Mouse (Mus musculus): ENCODE results near the gene Slc25a11.

Gene Slc25a11

DNA sequence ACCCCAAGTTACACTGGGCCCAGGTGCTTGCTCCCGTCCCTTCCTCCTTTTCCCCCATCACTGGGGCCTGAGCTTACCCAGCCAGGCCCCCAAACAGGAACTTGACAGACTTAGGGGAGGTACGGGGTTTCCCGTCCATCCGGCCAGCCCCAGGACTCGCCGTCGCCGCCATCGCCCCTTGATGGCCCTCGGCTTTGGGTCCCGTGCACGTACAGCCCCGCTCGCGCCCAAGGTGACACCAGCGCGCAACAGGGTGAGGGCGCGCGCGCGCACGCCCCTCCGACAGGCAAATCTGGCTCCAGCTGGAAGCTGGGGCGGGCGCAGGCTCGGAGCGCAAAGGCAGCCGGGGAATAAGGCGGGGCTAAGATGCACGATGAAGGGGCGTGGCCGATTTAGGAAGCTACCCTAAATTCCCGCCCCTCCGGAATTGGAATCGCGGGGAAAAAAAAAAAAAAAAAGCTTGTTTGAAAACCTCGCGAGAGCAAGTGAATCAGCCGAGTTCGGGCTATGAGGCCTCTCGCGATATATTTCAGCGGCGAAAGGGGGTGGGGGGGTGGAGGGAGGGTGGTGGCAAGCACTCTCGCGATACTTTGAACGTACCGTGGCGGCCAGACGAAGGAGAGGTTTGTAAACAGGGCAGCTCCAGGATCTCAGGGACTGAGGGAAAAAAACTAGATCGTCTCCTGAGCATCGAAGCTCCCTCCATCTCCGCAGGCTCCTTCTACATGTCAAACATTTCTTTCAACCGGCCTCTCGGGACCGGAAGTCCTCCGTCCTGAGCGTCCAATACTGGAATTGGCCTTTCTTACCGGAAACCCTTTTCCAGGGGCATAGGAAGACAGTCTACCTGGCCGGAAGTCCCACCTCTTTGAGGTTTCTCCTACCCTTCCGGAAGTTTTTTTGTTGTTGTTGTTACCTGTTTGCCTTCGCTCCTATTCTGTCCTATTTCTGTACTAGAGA is at the start of gene Slc25a11, which contains the start of gene Rnf167:
TSS of gene Slc25a11 (minus strand) at position 789 of the 960 bp plus-strand sequence.
TSS of gene Rnf167 (plus strand) at position 545 of the 960 bp plus-strand sequence.
- DNase-seq = peak; percentile 99

- no peak for DNase-seq
These were observed 46.2 kb upstream of the Slc25a11 start for GRCm38 (mm10) chr11:70693504-70693903.

GRCm38 (mm10) chr11:70689578-70689977 is 42.3 kb upstream of the Slc25a11 start:
- no peak for DNase-seq

DNA sequence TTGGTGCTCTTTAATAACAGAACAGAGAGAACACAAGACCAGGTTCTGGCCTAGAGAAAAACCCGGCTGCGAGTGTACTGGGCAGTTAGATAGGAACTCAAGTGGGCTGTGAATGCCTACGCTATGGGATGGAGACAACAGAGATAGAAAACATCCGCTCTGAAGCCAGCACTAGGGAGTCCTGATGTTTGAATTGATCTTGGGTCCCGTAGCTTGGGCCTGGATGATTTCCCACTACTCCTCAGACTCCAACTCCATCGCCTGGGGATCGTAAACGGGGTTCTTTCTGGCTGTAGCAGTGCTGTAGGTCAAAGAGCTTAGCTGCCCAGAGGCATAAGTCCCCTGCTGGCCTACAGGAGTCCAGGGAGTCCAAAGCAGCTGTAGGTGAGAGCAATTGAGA is 41.1 kb upstream of the Slc25a11 start:
- DNase-seq = no peak

DNA sequence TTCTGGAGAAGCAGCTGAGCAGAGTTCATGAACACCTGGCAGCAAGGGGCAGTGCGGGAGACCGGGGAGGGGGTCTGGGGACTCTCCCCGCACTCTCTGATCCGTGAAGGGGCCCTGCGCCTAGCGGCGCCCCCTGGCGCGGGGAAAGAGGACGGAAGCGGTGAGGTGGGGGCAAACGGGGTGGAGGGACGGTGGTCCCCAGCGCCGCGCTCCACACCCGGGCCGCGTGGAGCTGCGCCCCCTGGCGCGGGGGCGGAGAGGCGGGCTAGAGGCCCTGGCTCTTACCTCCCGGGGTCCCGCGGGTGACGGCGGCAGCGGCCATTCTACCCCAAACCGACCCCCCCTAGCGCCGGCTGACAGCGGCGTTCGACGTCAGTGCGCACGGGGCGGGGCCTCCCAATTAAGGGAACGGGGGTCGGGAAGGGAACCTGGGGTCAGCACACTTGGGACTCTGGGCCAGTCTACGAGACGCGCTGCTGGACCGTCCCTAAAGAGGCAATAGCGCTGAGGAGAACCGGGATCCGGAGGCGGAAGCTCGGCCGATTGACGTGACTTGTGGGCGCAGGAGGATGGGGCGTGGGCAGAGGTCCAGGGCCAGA is 40.4 kb upstream of the Slc25a11 start, which contains the start of gene Camta2:
TSS of gene Camta2 (minus strand) at position 505 of the 599 bp plus-strand sequence.
- DNase-seq = peak; percentile 92

GRCm38 (mm10) chr11:70686901-70687566 is 39.8 kb upstream of the Slc25a11 start:
- peak; percentile 25 for DNase-seq

DNA sequence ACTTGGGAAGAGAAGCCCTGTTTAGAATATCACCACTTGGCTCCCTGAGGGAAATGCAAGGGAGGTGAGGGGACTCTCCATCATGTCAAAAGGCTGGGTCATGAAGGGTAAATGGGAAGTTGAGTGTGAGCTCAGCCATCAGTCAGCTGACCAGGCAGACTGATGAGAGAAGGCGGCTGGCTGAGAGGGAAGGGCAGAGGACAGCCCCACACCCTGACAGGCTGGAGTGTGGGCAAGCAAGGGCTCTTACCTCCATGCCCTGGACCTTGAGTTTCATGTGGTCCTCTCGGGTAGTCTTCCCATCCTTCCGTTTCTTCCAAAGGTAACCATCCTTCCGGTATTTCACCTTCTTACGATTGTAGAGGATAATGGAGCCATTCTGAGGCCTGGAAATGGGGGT is 36.4 kb upstream of the Slc25a11 start:
- DNase-seq = no peak

- DNase-seq = peak; percentile 54
These were observed 34.8 kb upstream of the Slc25a11 start for GRCm38 (mm10) chr11:70681897-70682581.

DNA sequence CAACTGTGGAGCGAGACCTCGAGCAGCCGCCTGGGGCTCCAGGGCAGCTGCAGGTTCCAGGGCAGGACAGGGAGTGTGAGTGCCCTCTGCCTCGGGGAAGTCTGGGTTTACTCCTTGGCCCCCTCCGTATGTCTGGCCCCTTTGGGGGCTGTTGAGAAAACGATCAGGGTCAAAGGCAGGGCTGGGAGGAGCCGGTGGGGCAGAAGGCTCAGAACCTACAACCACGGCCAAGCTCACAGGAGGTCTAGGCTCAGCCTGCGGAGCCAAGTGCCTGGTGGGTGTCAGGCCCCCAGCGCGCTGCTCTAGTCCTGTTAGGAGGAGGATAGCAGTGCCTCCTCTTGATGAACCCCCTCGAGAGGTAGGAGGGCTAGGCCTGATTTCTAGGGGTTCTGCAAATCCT is 33.9 kb upstream of the Slc25a11 start:
- no peak for DNase-seq

- DNase-seq = peak; percentile 59
These were observed 32.6 kb upstream of the Slc25a11 start for GRCm38 (mm10) chr11:70679894-70680293.

GRCm38 (mm10) chr11:70679361-70679760 is 32.1 kb upstream of the Slc25a11 start:
- DNase-seq = no peak

DNA sequence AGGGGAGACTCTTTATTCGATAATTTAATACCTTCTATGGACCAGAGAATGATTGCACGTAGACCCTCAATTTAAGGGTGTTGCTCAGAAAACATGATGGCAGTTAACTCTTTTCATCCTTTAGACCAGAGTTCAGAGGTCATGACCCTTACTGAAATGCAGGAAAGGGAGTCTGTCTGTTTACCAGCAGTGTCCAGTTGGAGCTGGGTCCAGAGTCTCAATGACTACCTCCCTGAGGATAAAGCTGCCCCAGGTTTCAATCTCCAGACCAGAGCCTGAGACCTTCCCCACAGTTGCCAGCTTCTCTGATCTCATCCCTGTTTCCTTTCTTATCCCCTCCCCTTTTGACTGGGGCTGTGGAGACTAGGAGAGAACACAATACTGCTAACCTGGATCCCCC is 31.3 kb upstream of the Slc25a11 start:
- no peak for DNase-seq

DNA sequence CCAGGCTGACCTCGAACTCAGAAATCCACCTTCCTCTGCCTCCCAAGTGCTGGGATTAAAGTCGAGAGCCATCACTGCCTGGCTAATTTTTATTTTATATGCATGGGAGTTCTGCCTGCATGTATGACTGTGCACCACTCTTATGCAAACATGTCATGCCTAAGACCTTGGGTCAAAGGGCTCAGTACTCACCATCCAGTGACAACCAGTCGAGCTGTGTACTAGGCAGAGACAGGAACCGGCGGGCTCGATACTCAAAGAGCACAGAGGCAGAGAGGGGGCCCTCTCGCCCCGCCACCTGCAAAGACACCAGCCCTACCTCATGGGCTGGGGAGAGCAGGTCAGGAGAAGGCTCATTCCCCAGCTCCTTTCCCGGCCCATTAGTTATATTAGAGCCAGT is 30.8 kb upstream of the Slc25a11 start:
- DNase-seq = no peak

- no peak for DNase-seq
These were observed 27.2 kb upstream of the Slc25a11 start for GRCm38 (mm10) chr11:70674501-70674900.

DNA sequence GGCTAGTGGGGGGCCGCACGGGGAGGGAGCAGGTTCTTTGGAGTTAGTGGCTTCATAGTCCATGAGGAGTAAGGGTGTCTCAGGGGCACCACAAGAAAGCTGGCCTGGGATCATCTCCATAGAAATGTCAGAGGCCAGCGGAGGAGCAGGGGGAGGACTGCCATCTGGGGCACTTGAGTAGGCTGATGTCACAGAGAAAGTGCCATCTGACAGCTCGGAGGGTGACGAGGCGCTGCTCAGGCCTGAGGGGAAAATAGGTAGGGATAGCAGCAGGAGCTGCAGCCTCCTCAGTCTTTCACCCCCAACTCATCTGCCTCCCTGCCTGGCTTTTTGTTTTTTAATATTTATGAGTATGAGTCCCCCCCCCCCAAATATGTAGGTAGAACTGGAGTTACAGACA is 26.7 kb upstream of the Slc25a11 start:
- no peak for DNase-seq

- no peak for DNase-seq
These were observed 24.2 kb upstream of the Slc25a11 start for GRCm38 (mm10) chr11:70671333-70672047.

- no peak for DNase-seq
These were observed 23.2 kb upstream of the Slc25a11 start for GRCm38 (mm10) chr11:70670483-70670882.

DNA sequence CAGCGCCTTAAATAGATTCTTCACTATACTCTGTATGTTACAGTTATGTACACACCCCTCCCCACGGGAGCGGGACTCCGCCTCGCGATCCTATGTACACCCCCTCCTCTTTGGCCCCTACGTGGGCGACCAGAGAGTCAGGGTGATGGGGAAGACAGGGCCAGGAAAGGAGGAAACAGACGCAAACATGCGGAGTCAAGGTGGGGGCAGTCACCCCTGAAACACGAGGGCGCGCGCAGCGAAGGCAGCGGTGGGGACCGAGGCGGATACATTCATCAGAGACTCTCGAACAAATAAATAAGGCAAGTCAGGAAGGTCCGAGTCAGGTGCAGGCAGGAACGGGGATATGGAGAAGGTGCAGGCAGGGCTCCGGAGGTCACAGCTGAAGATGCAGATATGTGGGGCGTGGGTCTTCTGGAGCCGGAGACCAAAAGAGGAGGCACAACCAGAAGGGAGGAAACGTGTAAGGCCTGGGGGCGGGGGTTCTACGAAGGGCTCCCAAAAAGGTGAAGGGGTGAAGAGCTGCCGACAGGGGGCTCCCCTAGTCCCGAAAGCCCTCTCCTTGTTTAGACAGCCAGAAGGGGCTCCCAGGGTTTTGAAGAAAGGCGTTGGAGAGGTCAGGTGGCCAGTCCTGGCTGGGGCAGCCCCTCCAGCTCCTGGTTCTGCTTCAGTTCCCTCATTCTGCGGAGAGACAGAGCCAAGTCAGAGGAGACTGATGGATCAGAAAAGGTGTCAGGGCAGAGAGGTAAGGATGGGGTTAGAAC is 22.5 kb upstream of the Slc25a11 start:
- peak; percentile 89 for DNase-seq

GRCm38 (mm10) chr11:70668771-70669505 is 21.7 kb upstream of the Slc25a11 start, which contains the start of gene Spag7:
Spag7 (minus strand) TSS chr11:70669416.
- peak; percentile 100 for DNase-seq

DNA sequence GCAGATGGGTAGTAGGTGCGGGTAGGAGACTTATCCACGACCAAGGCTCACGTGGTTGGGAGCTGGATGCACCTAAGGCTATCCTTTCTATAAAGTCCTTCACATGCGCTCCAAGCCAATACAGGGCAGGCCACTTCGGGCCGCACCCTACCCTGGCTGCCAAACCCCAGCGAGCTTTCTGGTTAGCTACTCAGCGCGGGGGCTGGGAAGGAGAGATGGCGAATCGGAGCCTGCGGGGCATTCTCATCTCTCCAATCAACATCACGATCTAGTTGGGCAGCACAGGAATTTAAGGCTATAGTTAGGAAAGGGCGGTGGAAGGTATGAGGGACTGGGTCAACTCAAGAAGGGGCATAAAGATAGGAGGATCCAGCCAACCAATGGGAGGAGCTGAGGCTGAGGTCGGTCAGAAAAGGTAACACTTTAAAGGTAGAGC is 21.1 kb upstream of the Slc25a11 start:
- no peak for DNase-seq
